Mouse (Mus musculus): ENCODE measurements at regions not wholly inside any gene's neighbourhood (a gene's known extent, or its start where the extent isn't known, plus 50 kb on each side); places are given as distances from the start of the nearest gene placed in this dataset.

GRCm38 (mm10) chr13:85430821-85431220, 141.9 kb upstream of the Rasa1 start:
- no peak for DNase-seq

DNA sequence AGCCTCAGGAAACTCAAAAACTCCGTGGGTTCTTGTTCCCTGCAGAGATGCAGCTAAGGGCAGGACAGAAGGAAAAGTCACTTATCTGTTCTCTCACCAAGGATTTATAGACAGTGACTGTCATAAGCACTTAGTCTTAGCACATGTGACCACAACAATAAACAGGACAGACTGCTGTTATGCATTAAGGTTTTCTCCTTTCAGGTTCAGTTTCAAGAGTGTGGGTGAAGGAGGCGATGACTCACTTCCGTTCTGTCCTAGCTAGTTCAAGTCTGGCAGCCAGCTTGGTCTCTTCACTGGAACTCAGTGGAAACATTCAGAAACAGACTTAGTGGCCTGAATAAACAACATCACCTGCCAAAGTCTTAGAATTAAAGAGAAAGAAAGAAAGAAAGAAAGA, 141.1 kb upstream of the Rasa1 start:
- no peak for DNase-seq

- DNase-seq, result no peak
These were observed 129.7 kb upstream of the Rasa1 start for GRCm38 (mm10) chr13:85418671-85419070.

DNA sequence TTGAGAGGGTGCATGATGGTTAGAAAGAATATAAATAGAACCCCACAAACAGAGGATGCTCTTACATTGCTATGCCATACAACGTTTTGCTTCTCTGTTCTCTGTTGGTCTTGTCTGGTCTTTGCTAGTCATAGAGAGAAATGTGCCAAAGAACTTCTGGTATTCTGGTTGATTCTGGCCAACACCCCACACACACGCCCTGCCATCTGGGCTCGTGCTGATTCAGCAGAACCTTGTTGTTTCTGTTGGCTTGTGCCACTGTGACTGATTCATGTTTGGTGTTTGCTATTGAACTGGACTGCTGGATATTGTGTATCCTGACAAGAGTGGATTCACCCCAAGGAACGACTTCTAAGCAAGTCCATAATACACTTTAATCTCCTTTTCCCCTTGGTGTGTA, 126.0 kb upstream of the Rasa1 start:
- DNase-seq, result no peak

DNA sequence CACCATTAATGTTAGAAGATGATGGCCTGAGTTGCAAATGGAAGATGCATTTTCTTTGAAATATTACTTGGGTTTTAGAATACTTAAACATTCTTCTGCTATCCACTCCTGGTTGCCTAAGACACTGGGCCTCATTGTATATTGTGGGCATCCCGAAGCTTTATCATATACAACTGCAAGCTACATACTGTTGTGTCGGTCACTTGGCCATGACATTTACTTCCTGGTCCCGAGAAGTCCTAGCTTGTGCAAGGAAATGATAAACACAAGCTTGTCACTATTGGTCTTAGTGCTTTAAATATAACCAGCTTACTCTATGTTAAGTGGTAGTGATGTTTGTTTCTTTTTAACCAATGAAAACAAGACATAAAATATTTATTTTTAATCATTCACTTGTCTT, 122.4 kb upstream of the Rasa1 start:
- no peak for DNase-seq

GRCm38 (mm10) chr13:85398834-85399233, 109.9 kb upstream of the Rasa1 start:
- no peak for DNase-seq

DNA sequence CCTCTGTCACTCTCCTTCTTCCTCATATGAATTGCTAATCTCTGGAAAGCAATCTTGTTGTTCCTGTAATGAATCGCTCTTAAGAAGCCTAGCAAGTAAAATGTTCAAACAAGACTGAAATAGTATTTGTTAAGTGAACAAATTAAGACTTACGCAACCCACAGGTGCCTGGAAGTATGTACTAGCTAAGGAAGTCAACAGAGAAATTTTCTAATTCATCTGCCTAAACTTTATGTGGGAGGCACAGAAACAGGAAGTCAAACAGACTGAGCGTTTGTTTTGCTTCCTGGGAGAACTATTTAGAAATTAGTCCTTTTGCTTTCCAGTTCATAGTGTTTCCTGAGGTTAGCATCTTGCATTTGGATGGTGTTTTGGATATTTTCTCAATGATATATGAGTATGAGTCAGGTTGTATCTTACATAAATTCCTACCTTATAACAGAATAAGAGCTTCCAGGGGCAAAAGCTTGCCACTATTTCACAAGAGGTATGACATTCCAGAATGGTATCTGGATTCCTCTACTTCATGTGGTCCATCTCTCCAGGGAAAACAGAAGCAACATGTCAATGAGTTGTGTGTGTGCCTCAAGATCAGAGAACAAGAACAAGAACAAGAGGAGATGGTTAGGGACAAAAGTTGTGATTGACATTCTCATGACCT, 87.5 kb upstream of the Rasa1 start:
- DNase-seq, result no peak

GRCm38 (mm10) chr13:85359621-85360020, 70.7 kb upstream of the Rasa1 start:
- DNase-seq, result no peak

GRCm38 (mm10) chr13:85359143-85359542, 70.2 kb upstream of the Rasa1 start:
- no peak for DNase-seq

DNA sequence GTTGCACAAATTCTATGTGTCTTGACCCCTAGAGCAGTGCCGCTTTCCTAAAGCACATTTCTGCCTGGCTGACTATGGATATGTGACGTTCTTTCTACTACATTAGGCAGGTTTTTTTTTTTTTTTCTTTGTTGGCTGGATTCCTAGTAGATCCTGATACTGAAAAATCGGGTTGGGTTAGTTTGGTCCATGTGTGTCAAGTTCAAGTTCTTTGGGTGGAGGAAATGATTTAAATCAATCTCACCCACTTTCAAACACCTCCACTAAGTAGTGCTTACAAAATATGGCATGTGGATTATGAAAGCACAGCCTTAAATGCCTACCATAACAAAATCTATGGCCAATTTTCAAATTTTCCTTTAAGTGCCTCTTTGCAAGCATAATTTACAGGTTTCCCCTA, 63.1 kb upstream of the Rasa1 start:
- no peak for DNase-seq

All from adrenal gland, postnatal 10 days (tissue).